10 mouse cellular contexts compared by ENCODE assay signal in the genomic region with DNA sequence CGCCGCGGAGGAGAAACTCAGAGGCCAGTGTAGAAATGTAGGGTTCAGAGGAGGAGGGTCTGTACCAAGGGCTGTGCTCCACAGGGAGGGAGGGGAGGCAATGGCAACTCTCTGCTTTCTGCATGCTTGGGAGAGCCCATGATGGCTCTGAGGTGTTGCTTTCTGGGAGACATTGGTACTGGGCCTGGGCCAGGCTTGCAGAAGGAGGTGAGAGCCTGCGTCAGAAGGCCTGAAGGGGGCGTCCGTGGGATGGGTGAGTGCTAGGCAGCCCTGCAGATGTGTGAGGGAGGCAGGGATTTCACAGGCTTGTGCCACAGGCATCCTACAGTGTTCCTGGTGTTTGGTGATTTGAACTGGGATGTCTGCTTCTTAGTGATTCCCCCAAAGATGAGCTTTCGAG. TPM values are rescaled to one million over a fixed set of nuclear protein-coding genes. Genes with fewer than 3 reads are reported as not detected.
DNase-seq lines count a peak whose midpoint lies in the region; ATAC-seq and TF ChIP-seq lines count a peak whose summit lies in the region.
"Had no signal": no experiment of that assay in that cellular context is flagged by ENCODE, and none has a peak within 500 bp of the region (broad histone marks: within the 10 kb centered on the region; RNA-seq: fewer than 3 reads in every experiment).

No protein-coding gene starts in this region.

- no peak overlapping the region for H3K4me2 ChIP-seq in liver, embryonic 14.5 days (ENCODE audit: low read depth)
- no peak overlapping the region for H3K4me2 ChIP-seq in liver, embryonic 11.5 days

- TF ChIP-seq CTCF in liver, embryonic 14.5 days (IDR thresholded peaks at IDR 0.05; ENCODE audit: low read depth), result peak; percentile 34

- no peaks in the 10 kb centered on the region for H3K36me3 ChIP-seq in liver, embryonic 14.5 days (replicated peaks; ENCODE audit: control insufficient read depth, insufficient read depth, low read depth)
- H3K36me3 ChIP-seq in liver, embryonic 11.5 days (ENCODE audit: control insufficient read depth, insufficient read depth, low read length), result no peaks in the 10 kb centered on the region
- H3K36me3 ChIP-seq: forebrain, embryonic 10.5 days had no signal

- H3K4me1 ChIP-seq in liver, embryonic 14.5 days (replicated peaks; ENCODE audit: control insufficient read depth in 2 of 2, insufficient read depth in 2 of 2, low read length in 1 of 2), result peaks cover 0 to 2% of the 10 kb centered on the region in 2 experiments; a peak in 1 of 4 replicates
- H3K4me1 ChIP-seq in liver, embryonic 11.5 days (replicated peaks; ENCODE audit: control insufficient read depth, insufficient read depth, low read length), result no peaks in the 10 kb centered on the region

- peak; percentile 53 for ATAC-seq in frontal cortex, adult (ENCODE audit: low TSS enrichment)
- ATAC-seq in liver, embryonic 14.5 days (ENCODE audit: insufficient read depth), result no peak
- no peak for ATAC-seq in liver, embryonic 11.5 days (replicated peaks; ENCODE audit: low FRiP score)

- TF ChIP-seq EP300 in liver, embryonic 14.5 days (IDR thresholded peaks at IDR 0.05; ENCODE audit: low read depth), result no peak

- intact Hi-C loops in left cerebral cortex, postnatal 14 days (cut with DNase I), result no loop called here

- 57% methylated on average over 7 of the region's 7 CpGs for WGBS in liver, embryonic 14.5 days (ENCODE audit: insufficient replicate concordance)
- 62% methylated on average over 7 of the region's 7 CpGs for WGBS in liver, embryonic 11.5 days

- H3K9me3 ChIP-seq in liver, embryonic 14.5 days (ENCODE audit: control insufficient read depth, low read length), result no peaks in the 10 kb centered on the region
- H3K9me3 ChIP-seq in liver, embryonic 11.5 days (ENCODE audit: control insufficient read depth, low read length), result no peaks in the 10 kb centered on the region
- H3K9me3 ChIP-seq: forebrain, embryonic 10.5 days had no signal

- no peak for DNase-seq in frontal cortex, postnatal 14 days (ENCODE audit: low spot score in 2 of 2)
- DNase-seq in liver, embryonic 14.5 days (ENCODE audit: low read depth in 3 of 3, low spot score in 3 of 3), result no peak
- no peak for DNase-seq in liver, embryonic 11.5 days (ENCODE audit: low spot score)
- peak; percentile 51 for DNase-seq in R1 (ENCODE audit: low read depth, low spot score)
- peak; percentile 57 to 81 for DNase-seq in left cerebral cortex, postnatal 14 days (ENCODE audit: low spot score in 2 of 2)
- DNase-seq in urinary bladder, postnatal 25 days (ENCODE audit: low spot score), result no peak
- DNase-seq in gastrocnemius, postnatal 4 days (ENCODE audit: low spot score in 2 of 2), result no peak

- H3K27ac ChIP-seq in liver, embryonic 14.5 days, result no peak overlapping the region
- no peak overlapping the region for H3K27ac ChIP-seq in liver, embryonic 11.5 days (ENCODE audit: low read depth, low read length)
- H3K27ac ChIP-seq: forebrain, embryonic 10.5 days; macrophage had no signal

- no peak overlapping the region for H3K4me3 ChIP-seq in liver, embryonic 14.5 days (ENCODE audit: insufficient read depth in 1 of 2, low read depth in 2 of 2, low read length in 2 of 2)
- H3K4me3 ChIP-seq in liver, embryonic 11.5 days (ENCODE audit: low read depth, low read length), result no peak overlapping the region
- H3K4me3 ChIP-seq: forebrain, embryonic 10.5 days had no signal

- H3K9ac ChIP-seq in liver, embryonic 14.5 days (replicated peaks), result no peak overlapping the region
- H3K9ac ChIP-seq in liver, embryonic 11.5 days (ENCODE audit: low read depth, low read length), result no peak overlapping the region

- H3K27me3 ChIP-seq in liver, embryonic 14.5 days (ENCODE audit: control insufficient read depth, insufficient read depth, low read length), result no peaks in the 10 kb centered on the region
- H3K27me3 ChIP-seq in liver, embryonic 11.5 days (replicated peaks; ENCODE audit: control insufficient read depth, insufficient read depth, low read length), result no peaks in the 10 kb centered on the region

RNA-seq across cellular contexts. Expression of a gene that starts 11.2 kb away (rescaled TPM):
- 5.2 and 5.3 TPM in 2 replicates for polyA plus RNA-seq in liver, embryonic 14.5 days (2012; rRNA removed)
- 12.8 and 14.1 TPM in 2 replicates for polyA plus RNA-seq in liver, embryonic 14.5 days (2014; fragmentation: Nextera tagmentation; extraction: Ambion mirVana)
- polyA plus RNA-seq in liver, embryonic 11.5 days (2014; fragmentation: Nextera tagmentation; extraction: Ambion mirVana), result 73.2 and 73.3 TPM in 2 replicates
- total RNA-seq in left cerebral cortex, postnatal 14 days (2021), result 100 to 1,000 TPM; 337 to 343 TPM
- total RNA-seq in gastrocnemius, postnatal 4 days (2021), result 100 to 1,000 TPM; 155 to 169 TPM

Comparison
In these comparisons a context has a peak if more than half of its experiments do, and no peak if none do; other contexts are left out.
1. DNase-seq: peak in R1 (single experiment) and left cerebral cortex, postnatal 14 days (2 of 2); none in frontal cortex, postnatal 14 days (0 of 2), liver, embryonic 14.5 days (0 of 3), liver, embryonic 11.5 days (single experiment), urinary bladder, postnatal 25 days (single experiment) and gastrocnemius, postnatal 4 days (0 of 2).